Mouse (Mus musculus): ENCODE measurements at regions not wholly inside any gene's neighbourhood (a gene's known extent, or its start where the extent isn't known, plus 50 kb on each side); places are given as distances from the start of the nearest gene placed in this dataset.
"Not testable (repeated sequence)": the region's sequence is repeated elsewhere in the genome, so short reads cannot be mapped to it uniquely, and the experiment has no call there.

DNA sequence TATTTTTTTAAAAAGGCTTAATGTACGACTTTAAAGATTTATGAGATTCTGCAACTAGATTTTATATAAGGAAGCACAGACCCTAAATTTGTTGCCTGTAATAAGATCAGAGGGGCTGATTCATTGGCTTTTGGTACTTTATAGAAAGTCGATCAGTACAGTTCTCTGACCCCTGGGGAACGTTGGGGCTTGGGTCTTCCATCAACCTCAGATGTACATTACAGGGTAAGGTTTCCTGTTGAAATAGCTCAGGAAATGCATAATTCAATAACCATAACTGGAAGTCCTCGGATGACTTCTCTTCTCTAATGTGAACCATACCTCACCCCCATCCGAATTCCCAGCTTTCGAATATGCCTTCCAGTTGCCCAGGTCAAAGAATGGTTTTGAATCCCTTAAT, 247.4 kb downstream of the Glrx3 start:
- TF ChIP-seq POLR2A (IDR thresholded peaks at IDR 0.05; ENCODE audit: insufficient read depth, low read depth, low read length) (no peak), EP300 (IDR thresholded peaks at IDR 0.05; ENCODE audit: insufficient read depth, low read depth, low read length) (no peak), CTCF (IDR thresholded peaks at IDR 0.05) (no peak)
- WGBS, result 70% methylated on average over 6 of the region's 6 CpGs
- no peak for DNase-seq
- Histone ChIP-seq H3K27ac (no peak overlapping the region), H3K9ac (ENCODE audit: low read depth, low read length) (no peak overlapping the region), H3K4me3 (no peak overlapping the region), H3K36me3 (ENCODE audit: control insufficient read depth, insufficient read depth, low read length) (no peaks in the 10 kb centered on the region), H3K4me1 (ENCODE audit: control insufficient read depth, insufficient read depth, low read length) (no peaks in the 10 kb centered on the region), H3K79me2 (replicated peaks; ENCODE audit: control insufficient read depth, insufficient read depth, low read length) (no peaks in the 10 kb centered on the region), H3K27me3 (ENCODE audit: control insufficient read depth, insufficient read depth, low read length) (no peaks in the 10 kb centered on the region)
- intact Hi-C loops (cut with DNase I), result no loop called here

DNA sequence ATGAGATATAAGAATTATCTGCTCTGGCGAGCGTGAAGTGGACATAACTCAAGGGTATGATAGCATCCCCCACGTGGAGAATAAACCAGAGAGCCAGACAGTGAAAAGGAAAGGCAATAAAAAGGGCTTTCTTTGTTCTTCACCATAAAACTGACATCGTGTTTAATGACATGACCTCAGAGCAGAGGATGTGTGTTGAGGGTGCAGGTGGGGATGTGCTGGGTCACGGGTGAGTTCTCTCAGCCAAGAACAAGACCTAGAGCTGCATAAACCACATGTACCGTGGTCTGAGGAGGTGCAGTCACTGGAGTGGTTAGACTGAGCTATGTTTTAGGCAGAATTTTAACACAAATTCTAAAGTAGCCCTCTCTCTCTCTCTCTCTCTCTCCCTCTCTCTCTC, 247.9 kb downstream of the Glrx3 start:
- no peak overlapping the region for H3K4me3 ChIP-seq
- WGBS, result 66% methylated on average over 6 of the region's 6 CpGs
- intact Hi-C loops (cut with DNase I), result no loop called here
- H3K27ac ChIP-seq, result no peak overlapping the region
- H3K36me3 ChIP-seq (ENCODE audit: control insufficient read depth, insufficient read depth, low read length), result no peaks in the 10 kb centered on the region
- TF ChIP-seq POLR2A (IDR thresholded peaks at IDR 0.05; ENCODE audit: insufficient read depth, low read depth, low read length) (no peak), EP300 (IDR thresholded peaks at IDR 0.05; ENCODE audit: insufficient read depth, low read depth, low read length) (no peak), CTCF (IDR thresholded peaks at IDR 0.05) (no peak)
- H3K9ac ChIP-seq (ENCODE audit: low read depth, low read length), result no peak overlapping the region
- H3K27me3 ChIP-seq (ENCODE audit: control insufficient read depth, insufficient read depth, low read length), result no peaks in the 10 kb centered on the region
- no peaks in the 10 kb centered on the region for H3K79me2 ChIP-seq (replicated peaks; ENCODE audit: control insufficient read depth, insufficient read depth, low read length)
- no peaks in the 10 kb centered on the region for H3K4me1 ChIP-seq (ENCODE audit: control insufficient read depth, insufficient read depth, low read length)
- DNase-seq, result no peak

DNA sequence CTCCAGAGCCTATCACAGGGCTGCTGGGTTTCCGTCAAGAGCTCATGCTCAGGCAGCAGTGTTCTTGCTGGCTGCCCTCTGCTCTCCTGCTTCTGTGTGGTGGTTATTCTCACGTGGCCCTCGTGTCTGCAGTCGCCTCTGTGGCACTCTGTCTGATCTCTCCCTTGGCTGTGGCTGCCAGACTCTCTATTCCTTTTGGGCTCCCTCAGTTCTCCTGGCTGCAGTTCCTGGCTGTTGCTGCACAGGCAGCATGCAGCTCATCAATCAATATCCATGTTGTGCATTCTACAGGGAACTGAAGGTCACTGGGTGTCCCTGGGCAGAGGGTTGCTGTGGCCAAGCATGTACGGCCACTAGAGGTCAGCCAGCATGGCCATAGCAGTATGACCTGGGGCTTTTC, 259.4 kb downstream of the Glrx3 start:
- WGBS, result 67% methylated on average over 5 of the region's 5 CpGs
- Histone ChIP-seq H3K4me3 (no peak overlapping the region), H3K36me3 (ENCODE audit: control insufficient read depth, insufficient read depth, low read length) (no peaks in the 10 kb centered on the region), H3K4me1 (ENCODE audit: control insufficient read depth, insufficient read depth, low read length) (no peaks in the 10 kb centered on the region), H3K27me3 (ENCODE audit: control insufficient read depth, insufficient read depth, low read length) (no peaks in the 10 kb centered on the region), H3K9ac (ENCODE audit: low read depth, low read length) (no peak overlapping the region), H3K79me2 (replicated peaks; ENCODE audit: control insufficient read depth, insufficient read depth, low read length) (no peaks in the 10 kb centered on the region), H3K27ac (no peak overlapping the region)
- intact Hi-C loops (cut with DNase I), result no loop called here
- DNase-seq, result peak in 1 of 2 experiments; percentile 7
- TF ChIP-seq EP300 (IDR thresholded peaks at IDR 0.05; ENCODE audit: insufficient read depth, low read depth, low read length), result no peak
- no peak for TF ChIP-seq CTCF (IDR thresholded peaks at IDR 0.05)
- TF ChIP-seq POLR2A (IDR thresholded peaks at IDR 0.05; ENCODE audit: insufficient read depth, low read depth, low read length), result no peak

DNA sequence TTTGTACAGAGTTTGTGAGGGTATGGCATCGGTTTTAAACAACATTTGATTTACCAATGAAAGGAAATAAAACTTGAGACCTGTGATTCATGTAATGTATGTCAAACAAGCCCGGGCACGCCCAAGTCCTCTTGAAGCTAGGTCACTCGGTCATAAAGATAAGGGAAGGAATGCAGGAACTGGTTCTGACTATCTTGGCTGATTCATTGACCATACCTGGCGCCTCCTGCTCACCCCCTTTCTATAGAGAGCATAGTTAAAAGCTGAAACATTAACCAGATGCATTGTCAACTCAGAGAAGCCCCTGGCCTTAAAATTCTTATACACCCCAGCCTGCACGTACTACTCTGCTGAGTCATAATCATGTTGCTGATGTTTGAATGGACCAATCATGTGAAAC, 261.1 kb downstream of the Glrx3 start:
- H3K27me3 ChIP-seq (ENCODE audit: control insufficient read depth, insufficient read depth, low read length); H3K79me2 ChIP-seq (replicated peaks; ENCODE audit: control insufficient read depth, insufficient read depth, low read length); H3K4me3 ChIP-seq; H3K36me3 ChIP-seq (ENCODE audit: control insufficient read depth, insufficient read depth, low read length); intact Hi-C loops (cut with DNase I); H3K27ac ChIP-seq; H3K9ac ChIP-seq (ENCODE audit: low read depth, low read length); H3K4me1 ChIP-seq (ENCODE audit: control insufficient read depth, insufficient read depth, low read length); DNase-seq: not testable (repeated sequence)
- WGBS, result 76% methylated on average over 6 of the region's 6 CpGs

DNA sequence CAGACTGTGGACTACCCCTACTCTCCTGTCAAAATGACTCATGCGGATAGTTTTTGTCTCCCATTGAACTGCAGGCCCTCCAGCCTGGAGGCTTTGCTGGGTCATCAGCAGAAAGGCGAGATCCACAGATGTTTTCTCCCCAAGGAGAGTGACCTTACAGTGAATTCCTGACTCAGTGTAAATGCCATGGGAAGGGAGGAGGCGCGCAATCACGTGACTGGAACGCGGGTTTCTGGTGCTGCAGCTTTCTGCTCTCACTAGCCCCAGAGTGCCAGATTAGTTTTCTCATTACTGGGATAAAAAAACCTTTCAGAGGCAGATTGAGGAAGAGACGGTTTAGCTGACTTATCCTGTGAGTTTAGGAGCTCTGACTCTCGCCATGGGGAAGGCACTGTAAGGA, 275.4 kb downstream of the Glrx3 start:
- no peak for TF ChIP-seq EP300 (IDR thresholded peaks at IDR 0.05; ENCODE audit: insufficient read depth, low read depth, low read length)
- TF ChIP-seq POLR2A (IDR thresholded peaks at IDR 0.05; ENCODE audit: insufficient read depth, low read depth, low read length), result no peak
- TF ChIP-seq CTCF (IDR thresholded peaks at IDR 0.05), result no peak

DNA sequence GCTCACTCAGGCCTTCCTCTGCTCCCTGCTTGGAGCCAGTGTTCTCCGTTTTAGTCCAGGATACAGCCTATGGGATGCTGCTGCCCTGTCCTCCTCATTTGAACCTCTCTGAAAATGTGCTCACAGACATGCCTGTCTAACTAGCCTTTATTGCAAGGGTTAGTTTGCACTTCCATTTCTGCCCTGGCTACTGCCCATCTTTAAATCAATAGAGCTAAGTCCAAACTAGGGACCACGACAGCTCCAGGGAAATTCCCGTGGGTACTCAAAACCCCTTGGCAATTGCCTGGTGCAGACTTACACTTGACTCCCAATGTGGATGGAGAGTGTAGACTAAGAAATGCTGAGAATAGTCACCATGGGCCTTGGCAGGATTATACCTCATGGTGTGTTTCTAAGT, 276.4 kb downstream of the Glrx3 start:
- Histone ChIP-seq H3K4me1 (ENCODE audit: control insufficient read depth, insufficient read depth, low read length) (peaks cover 2% of the 10 kb centered on the region; the same call in 1 of the 2 replicates), H3K9ac (ENCODE audit: low read depth, low read length) (no peak overlapping the region), H3K27me3 (ENCODE audit: control insufficient read depth, insufficient read depth, low read length) (no peaks in the 10 kb centered on the region; the same call in 1 of the 2 replicates), H3K4me3 (no peak overlapping the region), H3K36me3 (ENCODE audit: control insufficient read depth, insufficient read depth, low read length) (no peaks in the 10 kb centered on the region), H3K27ac (no peak overlapping the region; the same call in 1 of the 2 replicates), H3K79me2 (replicated peaks; ENCODE audit: control insufficient read depth, insufficient read depth, low read length) (no peaks in the 10 kb centered on the region)
- TF ChIP-seq POLR2A (IDR thresholded peaks at IDR 0.05; ENCODE audit: insufficient read depth, low read depth, low read length) (no peak), EP300 (IDR thresholded peaks at IDR 0.05; ENCODE audit: insufficient read depth, low read depth, low read length) (no peak), CTCF (IDR thresholded peaks at IDR 0.05) (no peak)
- 60% methylated on average over 3 of the region's 3 CpGs for WGBS
- intact Hi-C loops (cut with DNase I), result no loop called here
- DNase-seq, result no peak

More for the DNA sequence above, 275.4 kb downstream of the Glrx3 start:
- no peak overlapping the region for H3K27ac ChIP-seq
- no peak overlapping the region for H3K9ac ChIP-seq (ENCODE audit: low read depth, low read length)
- 54% methylated on average over 9 of the region's 9 CpGs for WGBS
- no peak for DNase-seq
- H3K79me2 ChIP-seq (replicated peaks; ENCODE audit: control insufficient read depth, insufficient read depth, low read length), result no peaks in the 10 kb centered on the region
- no peaks in the 10 kb centered on the region for H3K36me3 ChIP-seq (ENCODE audit: control insufficient read depth, insufficient read depth, low read length)
- no peaks in the 10 kb centered on the region; the same call in 1 of the 2 replicates for H3K27me3 ChIP-seq (ENCODE audit: control insufficient read depth, insufficient read depth, low read length)
- intact Hi-C loops (cut with DNase I), result no loop called here
- H3K4me3 ChIP-seq, result no peak overlapping the region
- H3K4me1 ChIP-seq (ENCODE audit: control insufficient read depth, insufficient read depth, low read length), result peaks cover 2% of the 10 kb centered on the region; the same call in 1 of the 2 replicates

All from heart, adult 2 months (tissue).